Mouse (Mus musculus): Measurements from ENCODE around the gene Aqp9. TPM values are rescaled to one million over a fixed set of nuclear protein-coding genes. Genes with fewer than 3 reads are reported as not detected.
A peak's percentile ranks its signal among the peaks of the same experiment; 100 is the strongest.

Gene Aqp9
- total and polyA plus RNA-seq, 3 experiments = 64.8 to 76.1 TPM; not detected in 1

DNA sequence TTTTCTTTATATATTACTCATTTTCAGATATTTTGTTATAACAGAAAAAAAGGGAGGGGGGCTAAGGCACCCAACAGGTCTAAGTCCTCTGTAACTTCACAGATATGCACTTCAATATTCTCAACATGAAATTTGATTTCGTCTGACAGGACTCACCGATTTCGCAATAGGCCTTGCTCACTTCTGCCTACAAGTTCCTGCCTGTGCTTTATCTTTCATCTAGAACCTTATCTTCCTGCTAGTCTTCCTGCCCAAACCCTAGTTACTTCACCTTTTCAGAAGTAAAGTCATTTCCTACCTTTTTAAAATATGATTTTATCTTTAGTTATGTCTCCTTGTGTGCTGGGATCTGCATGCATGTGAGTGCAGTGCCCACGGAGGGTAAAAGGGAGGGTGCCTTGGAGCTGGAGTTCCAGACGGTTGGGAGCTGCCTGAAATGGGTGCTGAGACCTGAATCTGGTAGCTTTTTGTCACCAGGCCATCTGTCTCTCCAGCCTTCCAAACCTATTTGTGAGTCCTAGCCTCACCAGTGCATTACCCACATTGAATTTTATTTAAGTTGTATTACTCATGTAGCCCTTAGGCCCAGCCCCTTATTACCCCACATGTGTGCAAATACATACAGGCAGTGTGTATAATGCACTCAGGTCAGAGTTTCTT lies 6.0 kb upstream of the Aqp9 start:
- 0 out of 2 replicates have a peak, but pooled peaks have one; percentile 37 for TF ChIP-seq RCOR1 (IDR thresholded peaks at IDR 0.05; ENCODE audit: low read depth, low read length)
- peak; percentile 67 to 80 for TF ChIP-seq EP300 (IDR thresholded peaks at IDR 0.05; ENCODE audit: low read depth in 1 of 2, low read length in 2 of 2)
- no peak for TF ChIP-seq TBP (IDR thresholded peaks at IDR 0.05; ENCODE audit: low read depth, low read length)
- TF ChIP-seq ZKSCAN1 (IDR thresholded peaks at IDR 0.05; ENCODE audit: low read depth, low read length) = no peak
- TF ChIP-seq ELF1 (IDR thresholded peaks at IDR 0.05; ENCODE audit: low read depth, low read length) = 0 out of 2 replicates have a peak, but pooled peaks have one; percentile 15
- no peak for TF ChIP-seq NELFE (IDR thresholded peaks at IDR 0.05; ENCODE audit: low read depth, low read length)
- peak; percentile 36; the same call in 1 of the 2 replicates for TF ChIP-seq SIN3A (IDR thresholded peaks at IDR 0.05; ENCODE audit: low read length)
- no peak for TF ChIP-seq POLR2AphosphoS2 (IDR thresholded peaks at IDR 0.05; ENCODE audit: low read length)
- peak; percentile 92 for TF ChIP-seq GATA1 (IDR thresholded peaks at IDR 0.05; ENCODE audit: low read depth, low read length)
- 0 out of 2 replicates have a peak, but pooled peaks have one; percentile 35 for TF ChIP-seq MYC (IDR thresholded peaks at IDR 0.05; ENCODE audit: low read depth, low read length)
- peak; percentile 71 for TF ChIP-seq ETS1 (IDR thresholded peaks at IDR 0.05; ENCODE audit: low read depth, low read length)
- TF ChIP-seq TCF12 (IDR thresholded peaks at IDR 0.05; ENCODE audit: low read depth, low read length) = no peak
- H3K27me3 ChIP-seq (ENCODE audit: control insufficient read depth in 1 of 2, insufficient read depth in 2 of 2, low read length in 2 of 2) = no peaks in the 10 kb centered on the region
- peak; percentile 37 for DNase-seq (ENCODE audit: low read depth, low spot score)
- H3K9me3 ChIP-seq (replicated peaks; ENCODE audit: insufficient read depth, low read length) = no peaks in the 10 kb centered on the region
- peaks cover 0 to 17% of the 10 kb centered on the region in 2 experiments; a peak in 3 of 4 replicates for H3K4me1 ChIP-seq (ENCODE audit: control insufficient read depth in 1 of 2, insufficient read depth in 2 of 2, low read length in 2 of 2)
- H3K27ac ChIP-seq (ENCODE audit: control insufficient read depth, low read depth, low read length) = no peak overlapping the region
- H3K79me2 ChIP-seq (ENCODE audit: control insufficient read depth, insufficient read depth, low read length, poor library complexity) = no peaks in the 10 kb centered on the region
- H3K36me3 ChIP-seq (ENCODE audit: control insufficient read depth in 1 of 2, insufficient read depth in 2 of 2, low read length in 2 of 2) = peaks cover 0 to 21% of the 10 kb centered on the region in 2 experiments; a peak in 2 of 4 replicates
- H3K4me3 ChIP-seq (ENCODE audit: control insufficient read depth in 1 of 2, insufficient read depth in 1 of 2, low read depth in 2 of 2, low read length in 2 of 2) = no peak overlapping the region
- no peak overlapping the region for H3K9ac ChIP-seq (ENCODE audit: control insufficient read depth, low read depth, low read length, poor library complexity, severe bottlenecking)

DNA sequence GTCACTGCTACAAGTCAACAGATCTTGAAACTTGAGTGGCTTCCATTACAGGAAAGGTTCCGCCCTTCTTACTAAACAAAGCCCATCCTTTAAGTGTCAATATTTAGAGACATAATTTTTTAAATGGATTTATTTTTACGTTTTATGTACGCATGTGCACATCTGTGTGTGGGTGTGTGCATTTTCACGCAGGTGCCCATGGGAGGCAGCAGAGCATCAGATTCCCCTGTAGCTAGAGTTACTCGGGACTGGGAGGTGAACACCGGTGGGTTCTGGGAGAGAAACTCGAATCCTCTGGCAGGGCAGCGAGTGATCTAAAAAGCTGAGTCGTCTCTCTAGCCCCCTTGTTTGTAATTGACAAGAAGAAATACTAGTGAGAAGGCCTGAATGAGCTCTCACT lies 5.1 kb upstream of the Aqp9 start:
- no peak overlapping the region for H3K27ac ChIP-seq (ENCODE audit: control insufficient read depth, low read depth, low read length)
- TF ChIP-seq CTCF (IDR thresholded peaks at IDR 0.05 in 2 of 3, conservative IDR thresholded peaks at IDR 0.05 in 1 of 3; ENCODE audit: control insufficient read depth in 1 of 3, insufficient read depth in 1 of 3, low read depth in 2 of 3, low read length in 3 of 3, poor library complexity in 1 of 3, severe bottlenecking in 1 of 3) (peak in 2 of 3 experiments; percentile 18 to 19; a peak in 3 of 6 replicates), MAFK (IDR thresholded peaks at IDR 0.05; ENCODE audit: borderline replicate concordance, low read depth, low read length) (no peak), MYC (IDR thresholded peaks at IDR 0.05; ENCODE audit: low read depth, low read length) (no peak), RAD21 (IDR thresholded peaks at IDR 0.05; ENCODE audit: low read depth, low read length) (peak; percentile 8; the same call in 1 of the 2 replicates)

More for the DNA sequence above, 5.1 kb upstream of the Aqp9 start:
- Histone ChIP-seq H3K36me3 (ENCODE audit: control insufficient read depth in 1 of 2, insufficient read depth in 2 of 2, low read length in 2 of 2) (peaks cover 0 to 12% of the 10 kb centered on the region in 2 experiments; a peak in 2 of 4 replicates), H3K4me3 (ENCODE audit: control insufficient read depth in 1 of 2, insufficient read depth in 1 of 2, low read depth in 2 of 2, low read length in 2 of 2) (no peak overlapping the region), H3K79me2 (ENCODE audit: control insufficient read depth, insufficient read depth, low read length, poor library complexity) (no peaks in the 10 kb centered on the region), H3K4me1 (ENCODE audit: control insufficient read depth in 1 of 2, insufficient read depth in 2 of 2, low read length in 2 of 2) (peaks cover 0 to 13% of the 10 kb centered on the region in 2 experiments; a peak in 3 of 4 replicates), H3K9me3 (replicated peaks; ENCODE audit: insufficient read depth, low read length) (no peaks in the 10 kb centered on the region), H3K27me3 (ENCODE audit: control insufficient read depth in 1 of 2, insufficient read depth in 2 of 2, low read length in 2 of 2) (no peaks in the 10 kb centered on the region), H3K9ac (ENCODE audit: control insufficient read depth, low read depth, low read length, poor library complexity, severe bottlenecking) (no peak overlapping the region)
- DNase-seq (ENCODE audit: low read depth, low spot score) = no peak

Data from MEL (cell line).